Mouse (Mus musculus): ENCODE data around the gene Gm13306.
"Not testable (repeated sequence)": the region's sequence is repeated elsewhere in the genome, so short reads cannot be mapped to it uniquely, and the experiment has no call there.

Gm13306 gene

DNA sequence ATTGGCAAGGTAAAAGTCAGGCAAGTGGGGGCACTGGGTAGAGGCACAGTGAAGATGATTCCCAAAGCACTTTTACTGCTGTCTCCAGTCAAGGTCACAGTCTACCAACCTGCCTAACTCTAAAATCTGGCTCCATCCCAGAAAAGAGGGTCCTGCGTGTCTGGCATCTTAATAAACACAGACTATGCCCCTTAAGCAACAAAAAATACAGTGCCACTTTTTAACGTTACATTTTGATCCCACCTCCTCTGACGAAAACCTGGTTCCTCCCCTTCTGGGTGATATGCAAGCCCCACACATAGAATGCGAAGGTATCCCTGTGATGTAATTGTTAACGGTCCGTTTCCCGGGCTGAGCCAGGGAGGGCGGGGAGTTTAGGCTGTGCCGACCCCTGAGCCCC is at the start of gene Gm13306:
Gene Gm13306, plus strand, starts transcription at position 301 of the 400 bp plus-strand sequence.
- DNase-seq (ENCODE audit: low read depth): not testable (repeated sequence)

DNA sequence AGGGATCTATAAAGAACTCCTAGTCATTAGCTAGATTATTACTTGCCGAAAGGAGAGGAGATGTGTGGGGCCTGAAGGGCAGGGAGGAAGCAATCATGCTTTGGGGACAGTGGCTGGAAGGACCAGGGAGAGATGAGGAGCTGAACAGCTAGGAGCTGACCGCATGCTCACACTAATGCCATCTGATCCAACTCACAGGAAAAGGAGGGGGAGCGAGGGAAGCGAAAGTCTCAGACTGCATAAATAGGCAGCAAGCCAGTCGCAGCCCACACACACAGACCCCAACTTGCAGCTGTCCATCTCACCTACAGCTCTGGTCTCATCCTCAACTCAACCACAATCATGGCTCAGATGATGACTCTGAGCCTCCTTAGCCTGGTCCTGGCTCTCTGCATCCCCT is 38.7 kb upstream of the Gm13306 start, which contains the start of gene Gm13304:
Gene Gm13304, plus strand, starts transcription at position 301 of the 400 bp plus-strand sequence.
- not testable (repeated sequence) for DNase-seq (ENCODE audit: low read depth)

DNA sequence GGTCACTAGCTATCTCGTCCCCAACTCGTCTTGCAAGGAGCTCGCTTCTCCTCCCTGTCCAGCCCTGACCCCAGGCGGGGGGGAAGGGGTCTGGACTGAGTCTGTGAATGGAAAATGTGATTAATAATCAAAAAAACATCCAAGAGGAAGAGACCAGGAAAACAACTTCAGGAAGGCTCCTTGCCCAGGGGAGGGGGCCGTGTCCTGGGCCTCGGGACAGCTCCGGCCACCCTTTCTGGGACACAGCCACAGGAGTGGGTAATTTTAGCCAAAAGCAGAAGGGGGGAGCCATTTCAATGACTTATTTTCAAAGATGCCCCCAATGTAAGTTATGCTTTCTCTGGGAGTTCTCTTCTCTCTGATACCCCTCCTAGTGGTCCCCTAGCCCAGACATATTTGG is 15.3 kb downstream of the Gm13306 start, which contains the start of gene Gm13305:
Gene Gm13305, minus strand, starts transcription at position 101 of the 400 bp plus-strand sequence.
- DNase-seq (ENCODE audit: low read depth): not testable (repeated sequence)

- DNase-seq (ENCODE audit: low read depth): not testable (repeated sequence)
These were observed 25.0 kb downstream of the Gm13306 start for GRCm38 (mm10) chr4:42178243-42178642.

GRCm38 (mm10) chr4:42183234-42184197 is 30.3 kb downstream of the Gm13306 start:
- DNase-seq (ENCODE audit: low read depth): not testable (repeated sequence)

DNA sequence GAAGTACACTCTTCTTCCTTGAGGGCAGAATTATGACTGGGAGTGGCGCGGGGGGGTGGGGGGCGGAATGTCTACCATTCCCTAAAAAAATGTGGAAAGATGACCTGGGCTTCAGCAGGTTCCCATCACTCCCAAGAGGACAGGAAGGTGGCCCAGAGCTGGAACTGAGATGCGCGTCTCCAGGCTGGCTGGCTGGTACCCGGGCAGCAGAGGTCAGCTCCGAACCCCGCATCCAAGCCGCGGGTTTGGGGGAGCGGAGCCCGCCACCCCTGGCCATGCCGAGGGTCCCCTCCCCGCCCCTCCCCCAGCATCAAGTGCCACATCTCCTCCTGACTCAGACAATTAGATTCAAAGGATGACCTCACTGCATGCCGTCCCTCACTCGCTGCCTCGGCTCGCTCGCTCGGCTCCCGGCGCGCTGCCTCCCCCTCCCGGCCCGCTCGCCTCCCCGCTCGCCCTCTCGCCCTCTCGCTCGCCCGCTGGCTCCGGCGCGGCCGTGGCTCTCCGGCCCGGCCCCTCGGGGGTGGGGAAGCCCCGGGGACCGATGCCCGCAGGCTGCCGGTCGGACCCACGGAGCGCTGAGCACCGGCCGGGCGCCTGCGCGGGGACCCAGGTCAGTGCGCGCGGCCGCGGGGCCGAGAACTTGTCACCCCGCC is 31.2 kb downstream of the Gm13306 start:
- DNase-seq (ENCODE audit: low read depth): not testable (repeated sequence)

DNA sequence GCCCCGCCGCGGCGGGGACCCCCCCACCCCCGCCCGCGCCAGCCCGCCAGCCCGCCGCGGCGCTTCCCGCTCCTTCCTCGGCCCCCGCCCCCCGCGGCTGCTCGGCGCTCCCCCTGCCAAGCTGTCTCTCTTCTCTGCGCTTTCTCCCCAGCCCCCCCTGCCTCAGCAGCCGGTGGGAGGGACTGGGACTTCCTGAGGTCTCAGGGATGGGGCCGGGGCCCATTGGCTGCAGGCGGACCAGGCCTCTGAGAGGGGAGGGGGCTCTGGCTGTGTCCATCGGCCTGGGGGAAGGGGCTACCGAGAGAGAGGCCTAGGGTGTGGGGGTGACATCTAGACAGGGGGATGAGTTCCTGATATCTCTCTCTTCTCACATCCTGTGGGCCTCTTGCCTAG is 31.7 kb downstream of the Gm13306 start:
- DNase-seq (ENCODE audit: low read depth): not testable (repeated sequence)

Measured in 416B (cell line).